Mouse (Mus musculus) myocyte (in vitro differentiated cells): Measurements from ENCODE around the gene Get4.

Source experiments
- E2F4 ChIP-seq: IDR thresholded peaks from one replicate; pipeline ENCODE4 v1.6.1; 2011; ENCODE audit warnings: mild to moderate bottlenecking, control low read depth, moderate library complexity; ENCODE audit not compliant: insufficient read depth
- MAX ChIP-seq: IDR thresholded peaks from one replicate; pipeline ENCODE4 v1.6.1; 2011; ENCODE audit warnings: low read depth, mild to moderate bottlenecking, control low read depth
- MYOD1 ChIP-seq, 3 experiments: IDR thresholded peaks; one replicate each; pipeline ENCODE4 v1.6.1; 2011; ENCODE audit warnings: control low read depth in 2 of 3, low read depth in 2 of 3, mild to moderate bottlenecking in 2 of 3, moderate library complexity in 1 of 3; ENCODE audit not compliant: insufficient read length in 2 of 3, control insufficient read depth in 1 of 3
- POLR2A ChIP-seq: IDR thresholded peaks from one replicate; pipeline ENCODE4 v1.6.1; 2011; ENCODE audit warnings: low read depth, mild to moderate bottlenecking, control low read depth, moderate library complexity; ENCODE audit not compliant: insufficient read length
- POLR2AphosphoS2 ChIP-seq: IDR thresholded peaks from one replicate; pipeline ENCODE4 v1.6.1; 2011; ENCODE audit warnings: low read depth, control low read depth; ENCODE audit not compliant: insufficient read length
- SRF ChIP-seq: IDR thresholded peaks from one replicate; pipeline ENCODE4 v1.6.1; 2011; ENCODE audit warnings: low read depth; ENCODE audit not compliant: control insufficient read depth, insufficient read length
- TCF12 ChIP-seq: IDR thresholded peaks from one replicate; pipeline ENCODE4 v1.6.1; 2011; ENCODE audit warnings: mild to moderate bottlenecking, control low read depth; ENCODE audit not compliant: poor library complexity, insufficient read depth, severe bottlenecking

GRCm38 (mm10) chr5:139255777-139256176 lies 3.7 kb downstream of the Get4 start:
- TF ChIP-seq POLR2A (no peak), E2F4 (no peak), SRF (no peak), TCF12 (no peak), MAX (no peak), POLR2AphosphoS2 (no peak), MYOD1 (IDR thresholded peaks at IDR 0.05; ENCODE audit: control insufficient read depth in 1 of 3, insufficient read length in 2 of 3, low read depth in 2 of 3) (peak in 1 of 3 experiments; percentile 31)
